Mouse (Mus musculus): Measurements from ENCODE around the gene Zfhx3. TPM values are rescaled to one million over a fixed set of nuclear protein-coding genes. Genes with fewer than 3 reads are reported as not detected.

The Zfhx3 gene
- polyA plus RNA-seq, 2 experiments from 2014 or later = 0.23 to 0.27 TPM

- ATAC-seq = no peak
These were observed 653.5 kb downstream of the Zfhx3 start for GRCm38 (mm10) chr8:108595721-108596495.

DNA sequence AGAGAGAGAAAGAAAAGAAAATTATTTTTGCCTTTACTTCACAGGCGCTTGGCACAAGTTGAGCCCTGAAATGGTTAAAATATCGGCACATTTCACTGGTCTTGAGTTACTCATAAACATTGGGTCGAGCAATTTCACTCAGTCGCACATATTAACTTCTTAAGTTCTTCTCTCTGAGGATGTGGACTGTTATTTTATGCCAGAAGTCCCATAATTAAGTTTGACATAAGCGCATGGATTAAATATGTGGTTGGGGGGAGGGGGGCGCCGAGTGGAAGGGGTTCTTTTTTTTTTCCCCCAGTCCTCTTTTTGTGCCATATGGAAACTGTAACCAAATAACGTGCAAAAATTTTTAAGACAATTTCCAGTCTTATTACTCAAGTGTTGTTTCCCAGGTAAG lies 656.6 kb downstream of the Zfhx3 start:
- no peak for ATAC-seq

DNA sequence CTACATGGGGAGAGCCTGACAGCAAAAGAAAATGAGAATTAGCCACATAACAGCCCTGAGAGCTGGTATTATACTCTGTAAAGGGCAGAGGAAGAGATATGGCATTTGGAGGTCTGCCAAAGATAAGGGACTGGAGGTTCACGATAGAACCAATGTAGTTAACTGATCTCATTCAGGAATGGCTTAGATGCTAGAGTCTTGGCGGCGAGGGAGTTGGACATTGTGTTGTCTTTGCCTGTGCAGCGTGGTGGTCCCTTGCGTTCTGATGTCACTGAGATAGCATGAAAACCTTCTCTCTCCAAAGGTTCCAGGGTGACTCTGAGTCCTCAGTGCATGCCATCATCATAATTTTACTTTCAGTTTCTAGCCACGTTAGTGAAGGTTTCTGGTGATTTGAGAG lies 657.1 kb downstream of the Zfhx3 start:
- no peak for ATAC-seq

GRCm38 (mm10) chr8:108608678-108609077 lies 666.2 kb downstream of the Zfhx3 start:
- ATAC-seq = no peak

- no peak for ATAC-seq
These were observed 666.7 kb downstream of the Zfhx3 start for GRCm38 (mm10) chr8:108609114-108609513.

- no peak for ATAC-seq
These were observed 668.8 kb downstream of the Zfhx3 start for GRCm38 (mm10) chr8:108611141-108611674.

- ATAC-seq = no peak
These were observed 669.5 kb downstream of the Zfhx3 start for GRCm38 (mm10) chr8:108611792-108612413.

- ATAC-seq = no peak
These were observed 670.4 kb downstream of the Zfhx3 start for GRCm38 (mm10) chr8:108612815-108613214.

DNA sequence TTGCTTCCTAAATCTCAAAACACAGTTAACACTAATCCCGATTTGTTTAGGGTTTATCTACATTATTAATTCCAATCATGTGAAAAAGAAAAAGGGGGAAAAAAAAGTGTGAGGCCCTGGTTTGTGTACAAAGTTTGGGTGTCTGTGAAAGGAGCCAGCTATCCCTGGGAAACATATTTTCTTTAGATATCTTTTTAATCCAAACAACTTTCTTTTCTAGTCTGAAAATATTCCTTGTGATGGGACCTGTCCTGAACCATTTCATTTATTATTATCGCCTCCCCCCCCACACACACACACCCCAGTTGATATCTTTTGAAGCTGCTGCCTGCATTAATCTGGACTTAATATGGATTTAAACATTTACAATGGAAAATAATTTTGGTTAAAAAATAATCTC lies 670.8 kb downstream of the Zfhx3 start:
- no peak for ATAC-seq

DNA sequence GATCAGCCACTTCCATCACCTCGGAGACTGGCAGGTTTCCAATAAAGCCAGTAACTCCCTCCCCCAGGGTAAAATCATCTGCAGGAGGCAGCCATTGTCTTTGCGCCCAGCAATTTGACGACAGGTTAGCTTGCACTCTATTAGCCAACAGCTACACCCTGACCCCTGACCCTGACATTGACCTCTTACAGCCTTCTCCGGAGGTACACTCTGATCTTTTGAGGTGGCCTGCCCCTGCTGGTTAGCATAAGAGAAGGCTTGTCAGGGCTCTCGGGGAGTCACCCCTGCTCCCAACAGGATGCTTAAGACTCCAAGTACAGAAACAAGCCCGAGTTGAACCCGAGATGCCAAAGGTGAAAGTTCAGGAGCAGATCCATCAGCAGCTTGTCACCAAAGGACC lies 678.9 kb downstream of the Zfhx3 start:
- no peak for ATAC-seq

GRCm38 (mm10) chr8:108623660-108624059 lies 681.2 kb downstream of the Zfhx3 start:
- no peak for ATAC-seq

- no peak for ATAC-seq
These were observed 683.2 kb downstream of the Zfhx3 start for GRCm38 (mm10) chr8:108625571-108626120.

GRCm38 (mm10) chr8:108631069-108631468 lies 688.6 kb downstream of the Zfhx3 start:
- ATAC-seq = no peak

DNA sequence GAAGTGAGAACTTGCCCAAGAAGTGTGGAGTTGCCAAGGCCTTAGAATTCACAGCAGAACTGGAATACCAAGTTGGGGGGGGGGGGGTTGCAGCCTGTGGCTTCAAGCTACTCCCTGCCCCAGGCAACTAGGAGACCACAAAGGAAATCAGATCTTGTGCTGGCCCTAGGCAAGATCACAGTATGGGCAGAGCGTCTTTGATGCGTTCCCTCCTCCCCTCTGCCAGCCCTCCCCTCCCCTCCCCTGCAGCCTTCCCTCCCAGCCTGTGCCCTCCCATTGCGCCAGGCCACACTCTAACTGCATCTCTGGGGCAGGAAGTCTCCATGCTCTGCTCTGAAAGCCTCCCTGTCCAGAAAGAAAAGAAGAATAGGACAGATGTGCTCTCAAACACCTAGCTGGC lies 691.8 kb downstream of the Zfhx3 start:
- ATAC-seq = no peak

- ATAC-seq = no peak
These were observed 695.4 kb downstream of the Zfhx3 start for GRCm38 (mm10) chr8:108637887-108638286.

- ATAC-seq = no peak
These were observed 703.2 kb downstream of the Zfhx3 start for GRCm38 (mm10) chr8:108645660-108646059.

DNA sequence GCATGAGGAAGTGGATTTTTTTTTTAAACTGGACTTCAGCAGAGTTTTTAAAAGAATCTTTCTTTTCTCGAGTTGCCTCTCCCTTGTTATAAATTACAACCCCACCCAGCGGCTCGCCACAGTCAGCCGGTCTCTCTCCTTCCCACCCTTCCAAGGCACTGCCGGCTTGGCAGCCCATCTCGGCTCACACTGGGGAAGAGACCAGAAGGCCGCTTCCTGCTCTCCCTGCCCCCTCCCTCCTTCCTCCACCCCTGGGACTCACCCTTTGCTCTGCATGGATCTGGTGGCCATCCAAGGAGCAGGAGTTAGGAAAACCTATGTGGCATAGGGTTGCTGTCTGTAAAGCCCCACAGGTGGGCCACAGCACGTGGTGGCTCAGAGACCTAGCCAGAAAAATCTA lies 705.1 kb downstream of the Zfhx3 start:
- no peak for ATAC-seq

GRCm38 (mm10) chr8:108648993-108649392 lies 706.5 kb downstream of the Zfhx3 start:
- ATAC-seq = no peak

DNA sequence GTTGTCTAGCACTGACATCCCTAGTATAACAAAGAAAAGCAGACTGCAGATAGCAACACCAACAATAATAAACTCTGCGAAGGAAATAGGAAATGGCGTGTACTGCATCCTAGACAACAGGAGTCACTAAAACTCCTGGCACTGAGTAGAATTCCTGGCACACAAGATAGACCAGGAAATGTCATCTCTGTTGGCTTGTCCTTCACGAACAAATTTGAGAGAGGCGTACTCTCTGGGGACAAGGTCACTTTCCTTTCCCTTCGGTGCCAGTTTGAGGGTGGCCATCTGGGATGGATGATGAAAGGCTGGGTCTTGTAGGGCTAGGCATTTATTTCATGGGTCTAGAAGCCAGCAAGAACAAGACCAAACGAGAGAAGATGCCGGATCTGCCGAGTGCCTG lies 708.4 kb downstream of the Zfhx3 start:
- no peak for ATAC-seq

GRCm38 (mm10) chr8:108661486-108662093 lies 719.1 kb downstream of the Zfhx3 start:
- ATAC-seq = no peak

DNA sequence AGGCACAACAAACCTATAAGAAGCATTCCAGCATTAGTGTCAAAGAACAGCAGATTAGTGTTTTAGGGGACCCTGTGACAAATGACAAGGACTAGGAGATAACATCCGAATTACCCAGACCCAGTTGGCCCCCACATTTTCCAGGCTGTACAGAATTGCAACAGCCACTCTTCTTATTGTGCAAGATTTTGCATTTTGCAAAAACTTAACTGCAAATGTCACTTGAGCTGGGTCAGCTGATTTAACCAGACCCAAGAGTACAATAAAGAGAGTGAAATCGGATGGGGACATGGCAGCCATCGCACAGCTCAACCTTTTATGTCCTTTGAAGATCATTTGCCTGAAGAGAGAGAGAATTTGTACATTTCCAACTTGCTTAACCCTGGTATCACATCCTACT lies 720.3 kb downstream of the Zfhx3 start:
- no peak for ATAC-seq

- ATAC-seq = no peak
These were observed 729.6 kb downstream of the Zfhx3 start for GRCm38 (mm10) chr8:108671939-108672515.

DNA sequence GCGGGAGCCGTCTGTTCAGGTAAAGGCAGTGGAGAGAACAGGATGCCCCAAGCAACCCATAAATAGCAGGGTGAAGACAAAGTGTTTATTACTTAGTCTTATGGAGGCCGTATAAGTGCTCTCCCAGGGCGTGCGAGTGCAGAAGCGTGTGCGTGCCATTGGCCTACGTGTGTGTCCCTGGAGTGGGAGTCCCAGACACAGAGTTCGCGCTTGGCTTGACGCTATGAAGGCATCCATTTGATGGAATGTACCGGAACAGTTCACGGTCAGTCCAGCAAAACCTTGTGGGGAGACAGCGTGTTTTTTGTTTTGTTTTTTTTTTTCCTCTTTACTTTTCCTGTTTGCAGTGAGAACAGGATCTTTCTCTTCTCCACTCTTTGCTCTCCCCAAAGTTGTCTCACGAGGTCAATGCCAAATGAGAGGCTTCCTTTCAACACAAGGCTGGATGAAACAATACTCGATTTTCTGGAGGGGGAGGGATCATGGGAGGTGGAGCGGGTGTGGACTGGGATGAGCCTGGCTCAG lies 732.6 kb downstream of the Zfhx3 start:
- no peak for ATAC-seq

Data from CD4-positive, CD25-positive, alpha-beta regulatory T cell, adult 4 months (primary cell).